Mouse (Mus musculus) stomach, embryonic 14.5 days (tissue): ENCODE results near the gene Ctbp2. TPM values are rescaled to one million over a fixed set of nuclear protein-coding genes. Genes with fewer than 3 reads are reported as not detected.

Experiments used
- ATAC-seq: fragments of 200-750 bp; cut with Nextera tagmentation; 2 replicates; pipeline ENCODE4 v1.8.0; 2017; ENCODE audit warnings: low read depth, moderate TSS enrichment; ENCODE audit not compliant: insufficient number of reproducible peaks, insufficient read depth, low FRiP score
- H3K27ac ChIP-seq: fragments of 300-500 bp; sonication (generic); 2 replicates; pipeline ENCODE4 v1.5.1; 2014; ENCODE audit warnings: mild to moderate bottlenecking, low read length, moderate library complexity, mixed read lengths
- H3K27me3 ChIP-seq: fragments of 300-500 bp; sonication (generic); 2 replicates; pipeline ENCODE4 v1.6.1; 2014; ENCODE audit warnings: low read length, control low read depth, mixed read lengths; ENCODE audit not compliant: control insufficient read depth, insufficient read depth
- H3K36me3 ChIP-seq: fragments of 300-500 bp; sonication (generic); 2 replicates; pipeline ENCODE4 v1.6.1; 2014; ENCODE audit warnings: mild to moderate bottlenecking, control low read depth, low read length, moderate library complexity, mixed read lengths; ENCODE audit not compliant: control insufficient read depth, insufficient read depth
- H3K4me1 ChIP-seq: fragments of 300-500 bp; sonication (generic); 2 replicates; pipeline ENCODE4 v1.6.1; 2014; ENCODE audit warnings: low read length, control low read depth, mixed read lengths; ENCODE audit not compliant: control insufficient read depth, insufficient read depth
- H3K4me2 ChIP-seq: fragments of 300-500 bp; sonication (generic); replicated peaks from 2 replicates; pipeline ENCODE4 v1.6.1; 2014; ENCODE audit warnings: low read depth, low read length, control low read depth
- H3K4me3 ChIP-seq: fragments of 300-500 bp; sonication (generic); 2 replicates; pipeline ENCODE4 v1.5.1; 2014; ENCODE audit warnings: low read depth, low read length, control low read depth
- H3K9ac ChIP-seq: fragments of 300-500 bp; sonication (generic); replicated peaks from 2 replicates; pipeline ENCODE4 v1.6.1; 2014; ENCODE audit warnings: low read depth, mild to moderate bottlenecking, control low read depth, low read length, moderate library complexity, mixed read lengths
- H3K9me3 ChIP-seq: fragments of 300-500 bp; sonication (generic); 2 replicates; pipeline ENCODE4 v1.6.1; 2016; ENCODE audit warnings: low read depth, low read length, control low read depth; ENCODE audit not compliant: control insufficient read depth
- WGBS: fragments of 180-500 bp; shearing (Covaris S2); extraction: QIAGEN DNeasy Blood & Tissue Kit; methylation state at CpG from one replicate; pipeline ENCODE4 v1.1.7; 2014; 5-methylcytosine and 5-hydroxymethylcytosine counted together
- polyA plus RNA-seq: library from polyadenylated mRNA; unstranded; fragments of >200 nt; fragmentation: Nextera tagmentation; extraction: Ambion mirVana; gene quantifications from 2 replicates; pipeline ENCODE4 v1.2.1, GENCODE M21; 2014

The Ctbp2 gene
- polyA plus RNA-seq, 1 experiment from 2014 or later: 120 TPM

- H3K4me2 ChIP-seq: no peak overlapping the region
- no peaks in the 10 kb centered on the region for H3K27me3 ChIP-seq
- no peak for ATAC-seq
- H3K36me3 ChIP-seq: no peaks in the 10 kb centered on the region
- H3K9me3 ChIP-seq: no peaks in the 10 kb centered on the region
- H3K27ac ChIP-seq: no peak overlapping the region
- H3K4me1 ChIP-seq: 0 out of 2 replicates have a peak, but pooled peaks cover 6% of the 10 kb centered on the region
- H3K4me3 ChIP-seq: no peak overlapping the region
- 75% methylated on average over 2 of the region's 2 CpGs for WGBS
- H3K9ac ChIP-seq: no peak overlapping the region
These were observed 183.6 kb downstream of the Ctbp2 start for GRCm38 (mm10) chr7:132940569-132940968.

GRCm38 (mm10) chr7:132939118-132939517 lies 185.0 kb downstream of the Ctbp2 start:
- H3K9ac ChIP-seq: no peak overlapping the region
- 74% methylated on average over 2 of the region's 2 CpGs for WGBS
- H3K4me2 ChIP-seq: no peak overlapping the region
- 0 out of 2 replicates have a peak, but pooled peaks cover 6% of the 10 kb centered on the region for H3K4me1 ChIP-seq
- H3K36me3 ChIP-seq: no peaks in the 10 kb centered on the region
- no peak overlapping the region for H3K4me3 ChIP-seq
- no peak for ATAC-seq
- no peak overlapping the region for H3K27ac ChIP-seq
- H3K9me3 ChIP-seq: no peaks in the 10 kb centered on the region
- H3K27me3 ChIP-seq: no peaks in the 10 kb centered on the region

Other genes with a start within 250 kb of the Ctbp2 start
- 17.3 and 18.7 TPM in 2 replicates for gene Zranb1, start 193.2 kb downstream of the Ctbp2 start, polyA plus RNA-seq
- gene Fgfr2, start 1.0 kb downstream of the Ctbp2 start, polyA plus RNA-seq: 165 and 169 TPM in 2 replicates